Comparison of ENCODE assay signal across 10 mouse cellular contexts in genomic region chr2:39224621-39225020, GRCm38 (mm10). TPM values are rescaled to one million over a fixed set of nuclear protein-coding genes. Genes with fewer than 3 reads are reported as not detected.
DNase-seq lines count a peak whose midpoint lies in the region; ATAC-seq and TF ChIP-seq lines count a peak whose summit lies in the region.
"Had no signal": no experiment of that assay in that cellular context is flagged by ENCODE, and none has a peak within 500 bp of the region (broad histone marks: within the 10 kb centered on the region; RNA-seq: fewer than 3 reads in every experiment).

No protein-coding gene starts in this region.

- peak; percentile 40 for TF ChIP-seq CTCF in lung, postnatal 0 days (IDR thresholded peaks at IDR 0.05)
- TF ChIP-seq CTCF in embryonic fibroblast, embryonic 13.5 days (IDR thresholded peaks at IDR 0.05; ENCODE audit: borderline replicate concordance, insufficient read depth, low read length) = no peak

- no peak for TF ChIP-seq POLR2A in embryonic fibroblast, embryonic 13.5 days (IDR thresholded peaks at IDR 0.05; ENCODE audit: low read depth, low read length)
- no peak for TF ChIP-seq POLR2A in limb, embryonic 14.5 days (IDR thresholded peaks at IDR 0.05; ENCODE audit: borderline replicate concordance, extremely low read depth, insufficient read depth, insufficient read length)

- peak; percentile 13 for DNase-seq in lung, postnatal 0 days (ENCODE audit: low spot score)
- DNase-seq in lung, postnatal 4 days = no peak
- DNase-seq in limb, embryonic 14.5 days (ENCODE audit: low spot score) = no peak
- DNase-seq in yolk sac, embryonic 10.5 days (ENCODE audit: low spot score) = no peak
- no peak for DNase-seq in embryo, embryonic 10.5 days (ENCODE audit: low spot score)
- no peak for DNase-seq in cerebellum, postnatal 14 days
- DNase-seq: kidney, postnatal 36 days; right cerebral cortex, postnatal 4 days had no signal

- ATAC-seq in lung, postnatal 0 days = no peak
- ATAC-seq in limb, embryonic 14.5 days (ENCODE audit: low FRiP score, low read depth) = no peak
- ATAC-seq in stomach, embryonic 16.5 days (ENCODE audit: insufficient read depth, low FRiP score) = no peak

- TF ChIP-seq EP300 in lung, postnatal 0 days (IDR thresholded peaks at IDR 0.05) = no peak

- H3K4me1 ChIP-seq in lung, postnatal 0 days (ENCODE audit: insufficient read depth, low read depth, low read length) = peaks cover 3% of the 10 kb centered on the region; the same call in 1 of the 2 replicates
- H3K4me1 ChIP-seq in embryonic fibroblast, embryonic 13.5 days (ENCODE audit: control insufficient read depth, insufficient read depth, low read length) = peaks cover 5% of the 10 kb centered on the region; the same call in 1 of the 2 replicates
- peaks cover 10% of the 10 kb centered on the region for H3K4me1 ChIP-seq in limb, embryonic 14.5 days (ENCODE audit: control insufficient read depth, insufficient read depth, low read length)
- H3K4me1 ChIP-seq in stomach, embryonic 16.5 days (ENCODE audit: control insufficient read depth, insufficient read depth, low read length) = peaks cover 12% of the 10 kb centered on the region

- no peaks in the 10 kb centered on the region for H3K36me3 ChIP-seq in lung, postnatal 0 days (ENCODE audit: insufficient read depth, low read length)
- no peaks in the 10 kb centered on the region for H3K36me3 ChIP-seq in limb, embryonic 14.5 days (ENCODE audit: control insufficient read depth, insufficient read depth, low read length)
- H3K36me3 ChIP-seq in stomach, embryonic 16.5 days (ENCODE audit: control insufficient read depth, insufficient read depth, low read length) = no peaks in the 10 kb centered on the region

- H3K27ac ChIP-seq in lung, postnatal 0 days (ENCODE audit: low read length) = no peak overlapping the region
- H3K27ac ChIP-seq in embryonic fibroblast, embryonic 13.5 days (ENCODE audit: insufficient read depth, low read length) = no peak overlapping the region
- H3K27ac ChIP-seq in limb, embryonic 14.5 days (replicated peaks; ENCODE audit: low read depth, low read length) = no peak overlapping the region
- no peak overlapping the region for H3K27ac ChIP-seq in stomach, embryonic 16.5 days (ENCODE audit: low read length)

- no peak overlapping the region; the same call in 1 of the 2 replicates for H3K4me3 ChIP-seq in lung, postnatal 0 days (ENCODE audit: low read depth, low read length)
- peak overlapping the region; percentile 21; the same call in 1 of the 2 replicates for H3K4me3 ChIP-seq in embryonic fibroblast, embryonic 13.5 days (ENCODE audit: insufficient read depth, low read length)
- peak overlapping the region; percentile 66 for H3K4me3 ChIP-seq in limb, embryonic 14.5 days (replicated peaks; ENCODE audit: low read length)
- H3K4me3 ChIP-seq in stomach, embryonic 16.5 days (replicated peaks; ENCODE audit: low read length) = peak overlapping the region; percentile 90; the same call in 1 of the 2 replicates

- H3K9ac ChIP-seq in lung, postnatal 0 days (replicated peaks; ENCODE audit: low read depth) = no peak overlapping the region; the same call in 1 of the 2 replicates
- 0 out of 2 replicates have a peak overlapping the region, but pooled peaks have one; percentile 85 for H3K9ac ChIP-seq in limb, embryonic 14.5 days (ENCODE audit: low read depth, low read length, severe bottlenecking)
- peak overlapping the region; percentile 14; the same call in 1 of the 2 replicates for H3K9ac ChIP-seq in stomach, embryonic 16.5 days (ENCODE audit: low read length)

- H3K27me3 ChIP-seq in lung, postnatal 0 days (replicated peaks; ENCODE audit: insufficient read depth, low read length) = no peaks in the 10 kb centered on the region
- H3K27me3 ChIP-seq in limb, embryonic 14.5 days (ENCODE audit: control insufficient read depth, insufficient read depth, low read length) = no peaks in the 10 kb centered on the region
- H3K27me3 ChIP-seq in stomach, embryonic 16.5 days (ENCODE audit: control insufficient read depth, insufficient read depth, low read length) = no peaks in the 10 kb centered on the region

- H3K9me3 ChIP-seq in lung, postnatal 0 days (ENCODE audit: low read length) = no peaks in the 10 kb centered on the region
- no peaks in the 10 kb centered on the region for H3K9me3 ChIP-seq in limb, embryonic 14.5 days (ENCODE audit: control insufficient read depth, low read length)
- no peaks in the 10 kb centered on the region for H3K9me3 ChIP-seq in stomach, embryonic 16.5 days (replicated peaks; ENCODE audit: control insufficient read depth, low read length)

- peak overlapping the region; percentile 52; the same call in 1 of the 2 replicates for H3K4me2 ChIP-seq in lung, postnatal 0 days (replicated peaks; ENCODE audit: low read depth, low read length)
- peak overlapping the region; percentile 60 for H3K4me2 ChIP-seq in limb, embryonic 14.5 days (replicated peaks; ENCODE audit: low read depth, low read length, severe bottlenecking)
- H3K4me2 ChIP-seq in stomach, embryonic 16.5 days (ENCODE audit: low read depth, low read length) = peak overlapping the region; percentile 82

RNA-seq across cellular contexts. Expression of gene Ppp6c, which starts 1.6 kb away (rescaled TPM):
- polyA plus RNA-seq in lung, postnatal 0 days (2015; fragmentation: Nextera tagmentation; extraction: Ambion mirVana) = 70.7 and 73.6 TPM in 2 replicates
- 85.5 and 89.2 TPM in 2 replicates for polyA plus RNA-seq in embryonic fibroblast, embryonic 13.5 days (2011; ENCODE audit: insufficient read length, low read depth, missing spikeins)
- polyA plus RNA-seq in limb, embryonic 14.5 days (2012; rRNA removed) = 50.3 and 50.4 TPM in 2 replicates
- polyA plus RNA-seq in limb, embryonic 14.5 days (2014; fragmentation: Nextera tagmentation; extraction: Ambion mirVana) = 74.4 and 80.4 TPM in 2 replicates
- 74.6 and 78.5 TPM in 2 replicates for polyA plus RNA-seq in stomach, embryonic 16.5 days (2015; fragmentation: Nextera tagmentation; extraction: Ambion mirVana)

RNA-seq across cellular contexts. Expression of gene Scai, which starts 34.1 kb away (rescaled TPM):
- 2.7 and 3.8 TPM in 2 replicates for polyA plus RNA-seq in lung, postnatal 0 days (2015; fragmentation: Nextera tagmentation; extraction: Ambion mirVana)
- 18.4 and 22.6 TPM in 2 replicates for polyA plus RNA-seq in embryonic fibroblast, embryonic 13.5 days (2011; ENCODE audit: insufficient read length, low read depth, missing spikeins)
- polyA plus RNA-seq in limb, embryonic 14.5 days (2012; rRNA removed) = 14.7 and 15.3 TPM in 2 replicates
- polyA plus RNA-seq in limb, embryonic 14.5 days (2014; fragmentation: Nextera tagmentation; extraction: Ambion mirVana) = 12.1 and 13.4 TPM in 2 replicates
- 8.1 and 8.9 TPM in 2 replicates for polyA plus RNA-seq in stomach, embryonic 16.5 days (2015; fragmentation: Nextera tagmentation; extraction: Ambion mirVana)
